Mouse (Mus musculus): Measurements from ENCODE around the gene H2al1k.
"Not testable (repeated sequence)": the region's sequence is repeated elsewhere in the genome, so short reads cannot be mapped to it uniquely, and the experiment has no call there.

GRCm38 (mm10) chrX:9350327-9350726, at the start of gene H2al1k:
- not testable (repeated sequence) for TF ChIP-seq POLR2A (IDR thresholded peaks at IDR 0.05; ENCODE audit: borderline replicate concordance, extremely low read depth, insufficient read depth, insufficient read length, poor library complexity, severe bottlenecking); CTCF (IDR thresholded peaks at IDR 0.05; ENCODE audit: borderline replicate concordance, extremely low read depth, insufficient read depth, insufficient read length)

Data from brain, embryonic 14.5 days (tissue).